ENCODE assay signal across 9 mouse cellular contexts in the genomic region with DNA sequence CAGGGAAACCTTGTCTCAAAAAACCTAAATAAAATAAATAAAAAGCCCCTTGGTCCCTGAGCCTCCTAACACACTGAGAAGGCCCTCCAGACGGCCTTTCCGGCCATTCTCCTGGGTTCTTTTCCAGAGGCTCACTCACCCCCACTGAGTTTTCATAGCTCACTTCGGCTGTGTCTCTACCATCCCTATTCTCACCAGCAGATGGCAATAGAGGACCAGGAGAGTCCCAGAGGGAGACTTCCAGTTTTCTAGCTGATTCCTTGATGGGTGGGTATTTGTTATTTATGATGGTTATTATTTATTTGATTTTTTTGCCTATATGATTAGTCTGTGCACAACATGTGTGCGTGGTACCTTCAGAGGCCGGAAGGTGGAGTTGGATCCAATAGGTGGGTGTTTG. TPM values are rescaled to one million over a fixed set of nuclear protein-coding genes. Genes with fewer than 3 reads are reported as not detected.
DNase-seq lines count a peak whose midpoint lies in the region; ATAC-seq and TF ChIP-seq lines count a peak whose summit lies in the region.
"Had no signal": no experiment of that assay in that cellular context is flagged by ENCODE, and none has a peak within 500 bp of the region (broad histone marks: within the 10 kb centered on the region; RNA-seq: fewer than 3 reads in every experiment).

No protein-coding gene starts in this region.

- H3K9me3 ChIP-seq in midbrain, embryonic 14.5 days (ENCODE audit: control insufficient read depth, low read length): no peaks in the 10 kb centered on the region
- no peaks in the 10 kb centered on the region for H3K9me3 ChIP-seq in midbrain, embryonic 16.5 days (replicated peaks; ENCODE audit: control insufficient read depth, low read length, poor library complexity, severe bottlenecking)
- no peaks in the 10 kb centered on the region for H3K9me3 ChIP-seq in embryonic facial prominence, embryonic 10.5 days
- no peaks in the 10 kb centered on the region for H3K9me3 ChIP-seq in intestine, postnatal 0 days (ENCODE audit: control insufficient read depth)
- H3K9me3 ChIP-seq in liver, embryonic 14.5 days (ENCODE audit: control insufficient read depth, low read length): no peaks in the 10 kb centered on the region

- no peak overlapping the region for H3K4me3 ChIP-seq in midbrain, embryonic 14.5 days (replicated peaks; ENCODE audit: low read depth, low read length)
- H3K4me3 ChIP-seq in midbrain, embryonic 16.5 days (ENCODE audit: low read depth, low read length): no peak overlapping the region
- H3K4me3 ChIP-seq in embryonic facial prominence, embryonic 10.5 days: no peak overlapping the region
- no peak overlapping the region for H3K4me3 ChIP-seq in intestine, postnatal 0 days (ENCODE audit: low read depth, low read length)
- H3K4me3 ChIP-seq in liver, embryonic 14.5 days (ENCODE audit: insufficient read depth in 1 of 2, low read depth in 2 of 2, low read length in 2 of 2): no peak overlapping the region

- WGBS in midbrain, embryonic 14.5 days: 32% methylated on average over 5 of the region's 5 CpGs
- WGBS in midbrain, embryonic 16.5 days: 29% methylated on average over 5 of the region's 5 CpGs
- WGBS in embryonic facial prominence, embryonic 10.5 days: 27% methylated on average over 5 of the region's 5 CpGs
- 20% methylated on average over 5 of the region's 5 CpGs for WGBS in intestine, postnatal 0 days
- whole genome bisulfite sequencing in liver, embryonic 14.5 days (ENCODE audit: insufficient replicate concordance): 19% methylated on average over 5 of the region's 5 CpGs

- no peak for ATAC-seq in midbrain, embryonic 14.5 days (ENCODE audit: low FRiP score, low TSS enrichment)
- no peak for ATAC-seq in midbrain, embryonic 16.5 days
- ATAC-seq in intestine, postnatal 0 days: no peak
- no peak for ATAC-seq in liver, embryonic 14.5 days (ENCODE audit: insufficient read depth)

- no peaks in the 10 kb centered on the region for H3K4me1 ChIP-seq in midbrain, embryonic 14.5 days (ENCODE audit: control insufficient read depth, insufficient read depth, low read length)
- H3K4me1 ChIP-seq in midbrain, embryonic 16.5 days (ENCODE audit: control insufficient read depth, insufficient read depth, low read length): no peaks in the 10 kb centered on the region
- no peaks in the 10 kb centered on the region for H3K4me1 ChIP-seq in embryonic facial prominence, embryonic 10.5 days
- H3K4me1 ChIP-seq in intestine, postnatal 0 days (replicated peaks; ENCODE audit: control insufficient read depth, insufficient read depth, low read length): no peaks in the 10 kb centered on the region
- no peaks in the 10 kb centered on the region for H3K4me1 ChIP-seq in liver, embryonic 14.5 days (replicated peaks; ENCODE audit: control insufficient read depth in 2 of 2, insufficient read depth in 2 of 2, low read length in 1 of 2)

- H3K4me2 ChIP-seq in midbrain, embryonic 14.5 days (ENCODE audit: low read length): no peak overlapping the region
- H3K4me2 ChIP-seq in midbrain, embryonic 16.5 days (ENCODE audit: low read length): no peak overlapping the region
- no peak overlapping the region for H3K4me2 ChIP-seq in intestine, postnatal 0 days (replicated peaks; ENCODE audit: low read depth)
- H3K4me2 ChIP-seq in liver, embryonic 14.5 days (ENCODE audit: low read depth): no peak overlapping the region

- no peaks in the 10 kb centered on the region for H3K27me3 ChIP-seq in midbrain, embryonic 14.5 days (ENCODE audit: control insufficient read depth, insufficient read depth, low read length)
- no peaks in the 10 kb centered on the region for H3K27me3 ChIP-seq in midbrain, embryonic 16.5 days (ENCODE audit: control insufficient read depth, insufficient read depth, low read depth, low read length)
- H3K27me3 ChIP-seq in embryonic facial prominence, embryonic 10.5 days (replicated peaks; ENCODE audit: low read depth, poor library complexity, severe bottlenecking): no peaks in the 10 kb centered on the region
- H3K27me3 ChIP-seq in intestine, postnatal 0 days (replicated peaks; ENCODE audit: control insufficient read depth, insufficient read depth, low read length): no peaks in the 10 kb centered on the region
- H3K27me3 ChIP-seq in liver, embryonic 14.5 days (ENCODE audit: control insufficient read depth, insufficient read depth, low read length): no peaks in the 10 kb centered on the region

- TF ChIP-seq EP300 in liver, embryonic 14.5 days (IDR thresholded peaks at IDR 0.05; ENCODE audit: low read depth): no peak

- no peaks in the 10 kb centered on the region for H3K36me3 ChIP-seq in midbrain, embryonic 14.5 days (ENCODE audit: control insufficient read depth, insufficient read depth, low read length)
- no peaks in the 10 kb centered on the region for H3K36me3 ChIP-seq in midbrain, embryonic 16.5 days (ENCODE audit: control insufficient read depth, insufficient read depth, low read length)
- no peaks in the 10 kb centered on the region for H3K36me3 ChIP-seq in embryonic facial prominence, embryonic 10.5 days (replicated peaks)
- no peaks in the 10 kb centered on the region for H3K36me3 ChIP-seq in intestine, postnatal 0 days (ENCODE audit: control insufficient read depth, insufficient read depth)
- H3K36me3 ChIP-seq in liver, embryonic 14.5 days (replicated peaks; ENCODE audit: control insufficient read depth, insufficient read depth, low read depth): no peaks in the 10 kb centered on the region

- peak; percentile 86 for DNase-seq in midbrain, embryonic 14.5 days
- peak; percentile 56 for DNase-seq in adrenal gland, postnatal 25 days
- peak; percentile 56 for DNase-seq in embryonic facial prominence, embryonic 10.5 days (ENCODE audit: low spot score)
- DNase-seq in liver, embryonic 14.5 days (ENCODE audit: low read depth in 3 of 3, low spot score in 3 of 3): peak; percentile 12 to 38 (median 23)
- DNase-seq in right cerebral cortex, adult 18-20 months: peak; percentile 52
- peak; percentile 45 to 55 for DNase-seq in urinary bladder, postnatal 36 days (ENCODE audit: low spot score in 2 of 2)

- peak; percentile 94 for TF ChIP-seq CTCF in intestine, postnatal 0 days (IDR thresholded peaks at IDR 0.05; ENCODE audit: low read depth)
- TF ChIP-seq CTCF in liver, embryonic 14.5 days (IDR thresholded peaks at IDR 0.05; ENCODE audit: low read depth): peak; percentile 67

- H3K9ac ChIP-seq in midbrain, embryonic 14.5 days (replicated peaks; ENCODE audit: low read length): no peak overlapping the region
- no peak overlapping the region for H3K9ac ChIP-seq in midbrain, embryonic 16.5 days (ENCODE audit: low read depth, low read length)
- H3K9ac ChIP-seq in intestine, postnatal 0 days (ENCODE audit: low read depth, low read length): no peak overlapping the region
- no peak overlapping the region for H3K9ac ChIP-seq in liver, embryonic 14.5 days (replicated peaks)

- H3K27ac ChIP-seq in midbrain, embryonic 14.5 days (replicated peaks; ENCODE audit: low read depth, low read length): no peak overlapping the region
- no peak overlapping the region for H3K27ac ChIP-seq in midbrain, embryonic 16.5 days (ENCODE audit: low read length)
- H3K27ac ChIP-seq in embryonic facial prominence, embryonic 10.5 days (replicated peaks): no peak overlapping the region
- H3K27ac ChIP-seq in intestine, postnatal 0 days (ENCODE audit: low read depth, low read length): no peak overlapping the region
- no peak overlapping the region for H3K27ac ChIP-seq in liver, embryonic 14.5 days

RNA-seq across cellular contexts. Expression of a gene that starts 11.3 kb away (rescaled TPM):
- 0.24 TPM in 1 of 2 replicates, not detected in the other for polyA plus RNA-seq in midbrain, embryonic 14.5 days (2014; fragmentation: Nextera tagmentation; extraction: Ambion mirVana)
- 0.15 TPM in 1 of 2 replicates, not detected in the other for polyA plus RNA-seq in midbrain, embryonic 16.5 days (2015; fragmentation: Nextera tagmentation; extraction: Ambion mirVana)
- total RNA-seq in adrenal gland, postnatal 25 days (2021): 0.55 TPM in 1 of 2 replicates, not detected in the other
- polyA plus RNA-seq in embryonic facial prominence, embryonic 10.5 days (2016; fragmentation: Nextera tagmentation; extraction: Ambion mirVana): 0.29 and 0.40 TPM in 2 replicates
- 0.13 TPM in 1 of 2 replicates, not detected in the other for polyA plus RNA-seq in intestine, postnatal 0 days (2015; fragmentation: Nextera tagmentation; extraction: Ambion mirVana)
- 0.03 TPM in 1 of 2 replicates, not detected in the other for polyA plus RNA-seq in liver, embryonic 14.5 days (2012; rRNA removed)
- 0.08 TPM in 1 of 2 replicates, not detected in the other for polyA plus RNA-seq in liver, embryonic 14.5 days (2014; fragmentation: Nextera tagmentation; extraction: Ambion mirVana)

RNA-seq across cellular contexts. Expression of a gene that starts 26.0 kb away (rescaled TPM):
- polyA plus RNA-seq in midbrain, embryonic 14.5 days (2014; fragmentation: Nextera tagmentation; extraction: Ambion mirVana): not detected in 2 replicates
- polyA plus RNA-seq in midbrain, embryonic 16.5 days (2015; fragmentation: Nextera tagmentation; extraction: Ambion mirVana): not detected in 2 replicates
- not detected in 2 replicates for total RNA-seq in adrenal gland, postnatal 25 days (2021)
- not detected in 2 replicates for polyA plus RNA-seq in embryonic facial prominence, embryonic 10.5 days (2016; fragmentation: Nextera tagmentation; extraction: Ambion mirVana)
- 0.07 TPM in 1 of 2 replicates, not detected in the other for polyA plus RNA-seq in intestine, postnatal 0 days (2015; fragmentation: Nextera tagmentation; extraction: Ambion mirVana)
- polyA plus RNA-seq in liver, embryonic 14.5 days (2012; rRNA removed): not detected in 2 replicates
- not detected in 2 replicates for polyA plus RNA-seq in liver, embryonic 14.5 days (2014; fragmentation: Nextera tagmentation; extraction: Ambion mirVana)
- polyA plus RNA-seq: gonadal fat pad, adult 2 months had no signal

RNA-seq across cellular contexts. Expression of a gene that starts 52.2 kb away (rescaled TPM):
- not detected in 2 replicates for polyA plus RNA-seq in midbrain, embryonic 14.5 days (2014; fragmentation: Nextera tagmentation; extraction: Ambion mirVana)
- not detected in 2 replicates for polyA plus RNA-seq in midbrain, embryonic 16.5 days (2015; fragmentation: Nextera tagmentation; extraction: Ambion mirVana)
- total RNA-seq in adrenal gland, postnatal 25 days (2021): not detected in 2 replicates
- polyA plus RNA-seq in embryonic facial prominence, embryonic 10.5 days (2016; fragmentation: Nextera tagmentation; extraction: Ambion mirVana): not detected in 2 replicates
- polyA plus RNA-seq in intestine, postnatal 0 days (2015; fragmentation: Nextera tagmentation; extraction: Ambion mirVana): not detected in 2 replicates
- polyA plus RNA-seq in liver, embryonic 14.5 days (2012; rRNA removed): not detected in 2 replicates
- not detected in 2 replicates for polyA plus RNA-seq in liver, embryonic 14.5 days (2014; fragmentation: Nextera tagmentation; extraction: Ambion mirVana)
- polyA plus RNA-seq: gonadal fat pad, adult 2 months had no signal

RNA-seq across cellular contexts. Expression of a gene that starts 52.9 kb away (rescaled TPM):
- 11.0 and 13.0 TPM in 2 replicates for polyA plus RNA-seq in midbrain, embryonic 14.5 days (2014; fragmentation: Nextera tagmentation; extraction: Ambion mirVana)
- 11.6 and 11.8 TPM in 2 replicates for polyA plus RNA-seq in midbrain, embryonic 16.5 days (2015; fragmentation: Nextera tagmentation; extraction: Ambion mirVana)
- 16.0 and 22.1 TPM in 2 replicates for total RNA-seq in adrenal gland, postnatal 25 days (2021)
- 15.1 and 16.3 TPM in 2 replicates for polyA plus RNA-seq in embryonic facial prominence, embryonic 10.5 days (2016; fragmentation: Nextera tagmentation; extraction: Ambion mirVana)
- polyA plus RNA-seq in intestine, postnatal 0 days (2015; fragmentation: Nextera tagmentation; extraction: Ambion mirVana): 8.0 and 8.2 TPM in 2 replicates
- polyA plus RNA-seq in liver, embryonic 14.5 days (2012; rRNA removed): 2.8 and 3.6 TPM in 2 replicates
- 1.8 and 2.7 TPM in 2 replicates for polyA plus RNA-seq in liver, embryonic 14.5 days (2014; fragmentation: Nextera tagmentation; extraction: Ambion mirVana)

Comparison
In these comparisons a context has a peak if more than half of its experiments do, and no peak if none do; other contexts are left out.
1. DNase-seq: peak in every context shown above with its lines; median percentile 86 in midbrain, embryonic 14.5 days; 56 in adrenal gland, postnatal 25 days; 56 in embryonic facial prominence, embryonic 10.5 days; 52 in right cerebral cortex, adult 18-20 months; 50 in urinary bladder, postnatal 36 days; 23 in liver, embryonic 14.5 days.